Mouse (Mus musculus) megakaryocyte, adult 5-6 weeks (primary cell): ENCODE data around the gene Minar1. TPM values are rescaled to one million over a fixed set of nuclear protein-coding genes. Genes with fewer than 3 reads are reported as not detected.
A peak's percentile ranks its signal among the peaks of the same experiment; 100 is the strongest.

Experiments
- ATAC-seq: 2 replicates; pipeline ENCODE4 v1.8.0; 2016; ENCODE audit warnings: mild to moderate bottlenecking, inconsistent platforms; ENCODE audit not compliant: poor library complexity, severe bottlenecking
- total RNA-seq, 2 experiments: library from RNA; stranded (forward) in 1 of 2; stranded (reverse) in 1 of 2; fragments of 153-499, 151-499 nt in 1 of 2; fragments of 221-1000, 200-1000 nt in 1 of 2; gene quantifications; 2 replicates each; pipeline versions ENCODE4 v1.2.3 to v1.2.4; 2015 to 2017

Minar1 gene
- total RNA-seq (2015) (not detected in 2 replicates), total RNA-seq (2017) (not detected in 2 replicates)

DNA sequence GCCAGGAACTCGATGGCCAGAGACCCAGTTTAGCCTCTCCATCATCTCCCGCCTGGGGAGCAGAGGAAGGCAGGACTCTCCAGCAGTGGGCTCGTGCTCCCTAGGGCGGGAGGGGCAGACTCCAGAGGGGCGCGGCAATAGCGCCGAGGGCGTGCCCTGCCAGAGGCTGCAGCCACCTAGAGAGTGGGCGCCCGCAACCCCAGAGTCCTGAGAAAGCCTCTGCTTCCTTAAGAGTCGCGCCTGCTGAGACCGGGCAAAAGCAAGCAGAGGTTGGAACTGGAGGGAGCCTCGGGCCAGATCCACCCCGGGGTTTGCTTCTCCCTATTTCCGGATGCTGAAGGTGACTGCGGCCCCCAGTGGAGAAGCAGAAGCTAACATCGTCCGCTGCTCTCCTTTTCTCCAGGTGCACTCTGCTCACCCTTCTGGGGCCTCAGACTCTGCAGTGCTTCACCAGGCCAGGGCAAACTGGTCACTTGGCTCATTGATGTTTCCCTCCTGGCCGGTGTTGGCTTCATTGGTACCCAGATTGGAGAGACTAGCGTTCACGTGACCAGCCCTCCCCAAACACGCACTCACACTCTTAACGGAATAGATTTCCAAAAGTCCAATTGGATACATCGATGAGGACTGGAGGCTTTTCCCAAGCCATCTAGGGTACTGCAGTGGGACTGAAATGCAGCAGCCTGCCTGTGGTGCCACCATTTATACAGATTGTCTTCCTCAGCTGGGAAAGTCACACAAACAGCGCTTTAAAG lies at the start of gene Minar1:
Gene Minar1 (minus strand): TSS at position 120 of the 755 bp plus-strand sequence.
- peak; percentile 41; the same call in 1 of the 2 replicates for ATAC-seq

DNA sequence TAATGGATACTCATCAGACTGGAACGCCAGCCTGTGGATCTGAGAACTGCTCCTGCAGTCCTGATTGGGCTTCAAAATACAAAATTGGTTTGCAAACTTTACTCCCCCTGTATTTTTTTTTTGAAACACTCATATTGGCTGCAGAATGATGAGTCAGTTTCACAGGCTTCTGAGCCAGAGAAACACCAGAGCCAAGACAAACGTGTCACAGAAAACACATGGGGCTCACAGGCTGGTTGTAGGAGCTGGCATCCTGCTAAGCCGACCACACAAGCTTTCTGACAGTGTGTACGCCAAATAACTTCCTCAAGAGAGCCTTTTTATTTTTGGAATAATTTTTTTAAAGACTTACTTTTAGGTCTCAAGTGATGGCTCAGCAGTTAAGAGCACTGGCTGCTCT lies 47.0 kb upstream of the Minar1 start:
- no peak for ATAC-seq

DNA sequence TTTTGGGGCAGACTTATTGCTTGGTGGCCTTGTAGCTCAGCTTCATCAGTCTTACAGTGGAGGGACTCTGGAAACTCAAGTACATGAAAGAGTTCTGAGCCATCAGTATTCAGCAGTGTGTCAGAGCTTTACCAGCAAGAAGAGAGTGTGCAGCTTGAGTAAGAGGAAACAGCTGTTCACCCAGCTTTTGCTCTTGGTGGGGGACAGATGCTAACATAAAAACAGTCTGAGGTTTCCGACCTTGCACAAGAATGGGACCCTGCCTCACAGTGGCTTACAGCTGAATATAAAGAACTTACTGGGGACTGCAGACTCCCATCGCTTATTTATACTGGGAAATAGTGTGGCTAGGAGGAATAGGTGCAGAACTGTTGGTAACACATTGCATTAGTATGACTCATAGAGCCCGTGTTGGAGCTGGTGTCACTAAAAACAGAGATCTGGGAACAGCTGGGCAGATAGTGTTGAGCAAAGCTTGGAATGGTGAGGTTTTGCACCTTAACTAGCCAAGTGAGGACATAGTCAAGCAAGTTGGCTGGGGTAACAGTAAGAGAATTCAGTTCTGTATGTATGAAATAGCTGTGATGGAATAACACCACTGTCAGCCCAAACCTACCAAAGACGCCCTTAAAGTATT lies 44.5 kb upstream of the Minar1 start:
- ATAC-seq, result peak; percentile 30

DNA sequence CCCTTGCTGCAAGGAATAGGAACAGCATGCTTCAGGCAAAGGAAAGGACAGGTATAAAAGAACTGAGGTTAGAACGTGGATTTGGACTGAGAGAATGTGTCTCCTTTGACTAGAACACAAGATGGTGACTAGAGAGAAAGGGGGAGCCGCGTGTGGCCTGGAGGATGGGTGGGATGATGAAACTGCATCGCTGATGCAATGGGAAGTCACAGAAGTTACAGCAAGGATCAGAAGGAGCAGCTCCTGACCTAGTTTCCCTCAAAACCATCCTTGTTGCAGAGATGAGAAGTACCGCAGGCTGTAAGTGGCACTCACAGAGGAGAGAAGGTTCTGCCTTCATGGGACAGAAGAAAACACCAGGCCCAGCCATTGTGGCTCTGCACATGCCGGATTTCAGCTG lies 28.0 kb upstream of the Minar1 start:
- ATAC-seq, result peak; percentile 88

DNA sequence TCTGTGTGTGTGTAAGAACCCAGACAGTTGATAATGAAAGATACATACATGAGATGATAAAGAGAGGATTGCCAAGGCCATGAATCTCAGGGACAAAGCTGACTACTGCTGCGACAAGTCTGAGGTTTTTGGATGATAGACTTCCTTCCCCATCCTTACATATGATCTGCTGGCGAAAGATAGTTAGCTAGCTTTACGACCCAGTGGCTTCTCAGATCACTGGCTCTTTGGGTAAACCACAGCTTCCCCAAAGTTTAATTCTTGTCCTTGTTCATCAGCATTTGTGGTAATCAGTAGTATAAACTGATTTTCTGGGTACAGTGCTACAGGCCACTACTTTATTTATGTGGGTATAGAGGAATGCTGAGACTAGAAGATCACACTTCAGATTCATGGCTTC lies 14.5 kb upstream of the Minar1 start:
- peak; percentile 45 for ATAC-seq

DNA sequence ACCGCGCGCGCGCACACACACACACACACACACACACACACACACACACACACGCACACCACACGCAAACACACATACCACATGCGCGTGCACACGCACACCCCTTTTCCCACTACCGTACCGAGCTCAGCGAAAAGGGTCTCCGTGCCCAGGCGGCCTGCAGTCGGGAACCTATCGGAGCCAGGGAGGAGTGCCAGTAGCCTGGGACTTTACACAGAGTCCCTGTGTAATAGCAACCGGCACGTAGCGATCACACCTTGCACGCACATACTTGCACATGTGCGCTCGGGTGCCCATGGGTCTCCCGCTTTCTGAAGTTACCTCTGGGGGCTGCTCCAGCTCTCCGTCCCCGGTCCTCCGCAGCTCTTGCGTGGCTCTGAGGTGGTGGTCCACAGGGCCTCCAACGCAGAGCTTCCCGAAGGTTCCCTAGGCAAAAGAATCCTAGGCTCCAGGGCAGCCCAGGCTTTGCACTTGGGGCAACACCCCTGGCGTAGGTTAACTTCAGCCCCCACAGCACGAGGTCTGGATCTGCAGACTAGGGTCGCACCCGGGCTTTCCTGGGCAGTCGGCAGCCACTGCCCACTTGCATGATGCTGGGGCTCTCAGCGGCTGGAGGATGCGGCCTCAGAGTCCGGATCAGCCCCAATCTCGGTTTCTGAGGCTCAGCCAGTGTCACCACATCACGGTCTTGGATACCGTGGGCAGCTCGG lies 474 bp downstream of the Minar1 start:
- ATAC-seq, result no peak

DNA sequence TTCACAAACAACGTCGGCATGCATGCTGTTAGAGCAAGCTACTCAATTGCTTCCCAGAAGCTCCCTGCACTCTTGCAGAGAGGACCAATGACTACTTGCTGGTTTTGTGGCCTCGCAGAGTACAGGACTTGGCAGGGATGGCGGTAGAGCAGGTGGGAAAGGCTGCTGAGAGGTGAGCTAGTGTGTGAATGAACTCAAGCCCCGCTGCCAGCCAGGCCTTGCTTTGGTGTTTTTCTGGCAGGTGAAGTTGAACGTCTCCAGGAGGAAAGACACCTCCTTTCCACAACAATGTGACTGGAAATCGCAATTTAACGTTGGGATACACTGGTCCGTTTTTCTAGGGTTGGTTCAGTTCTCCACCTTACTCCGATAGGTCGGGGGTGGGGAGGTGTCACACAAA lies 1.2 kb downstream of the Minar1 start:
- no peak for ATAC-seq

DNA sequence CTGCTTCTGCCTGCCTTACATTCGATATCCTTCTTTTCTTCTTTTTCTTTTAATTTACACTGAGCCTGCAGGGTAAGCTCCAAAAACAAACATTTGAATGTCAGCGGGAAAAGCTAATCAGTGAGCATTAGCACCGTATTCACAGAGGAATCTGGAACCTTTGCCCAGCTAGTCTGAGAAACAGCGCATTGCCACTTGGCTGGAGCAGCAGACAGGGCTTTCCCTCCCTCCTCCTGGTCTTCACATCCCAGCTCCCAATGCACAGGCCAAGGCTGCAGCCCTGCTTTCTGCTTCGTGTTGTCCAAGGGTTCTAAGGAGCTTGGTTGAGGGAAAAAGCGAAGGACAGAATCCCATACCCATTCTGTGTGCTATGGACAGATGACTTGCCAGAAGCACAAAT lies 2.6 kb downstream of the Minar1 start:
- no peak for ATAC-seq

DNA sequence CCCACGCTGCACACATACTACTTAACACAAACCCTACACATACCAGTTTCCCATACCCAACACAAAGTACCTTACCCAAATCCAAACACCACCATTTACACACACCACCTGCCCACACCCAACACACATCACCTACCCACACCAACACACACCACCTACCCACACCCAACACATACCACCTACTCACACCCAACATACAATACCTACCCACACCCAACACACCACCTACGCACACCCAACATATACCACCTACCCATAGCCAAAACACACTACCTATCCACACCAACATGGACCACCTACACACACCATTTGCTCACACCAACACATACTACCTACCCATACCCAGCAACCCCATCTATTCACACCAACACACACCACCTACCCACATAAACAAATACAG lies 6.0 kb downstream of the Minar1 start:
- no peak for ATAC-seq

DNA sequence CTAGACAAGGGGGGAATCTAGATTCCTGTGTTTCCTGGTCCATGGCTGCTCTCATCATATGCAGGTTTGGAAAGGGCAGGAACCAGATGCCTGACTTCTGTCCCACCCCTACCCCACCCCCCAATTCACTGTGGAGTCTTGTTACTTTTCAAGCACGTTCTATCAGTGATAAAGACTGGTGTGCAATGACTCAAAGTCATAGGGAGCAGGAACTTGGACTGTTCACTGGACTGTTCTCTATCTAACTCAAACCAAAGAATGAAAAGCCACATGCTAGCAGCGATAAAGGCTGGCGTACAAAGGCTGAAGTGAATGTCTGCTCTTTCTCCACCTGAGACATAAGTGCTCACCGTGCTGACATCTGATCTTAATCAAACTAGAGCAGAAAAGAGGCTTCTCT lies 12.3 kb downstream of the Minar1 start:
- ATAC-seq, result no peak

DNA sequence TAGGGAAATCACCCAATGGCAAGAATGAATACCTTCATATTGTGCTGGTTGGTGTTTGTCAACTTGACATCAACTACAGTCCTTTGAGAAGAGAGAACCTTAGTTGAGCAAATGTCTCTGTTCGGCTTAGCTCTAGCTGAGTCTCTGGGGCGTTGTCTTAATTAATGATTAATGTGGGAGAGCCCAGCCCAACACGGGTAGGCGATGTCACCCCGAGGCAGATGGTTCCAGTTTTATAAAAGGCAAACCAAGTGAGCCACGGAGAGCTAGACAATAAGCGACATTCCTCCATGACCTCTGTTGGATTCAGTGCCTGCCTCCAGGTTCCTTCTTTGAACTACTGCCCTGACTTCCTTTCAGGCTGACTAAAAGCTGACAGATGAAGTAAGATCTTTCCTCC lies 15.6 kb downstream of the Minar1 start:
- ATAC-seq, result no peak

DNA sequence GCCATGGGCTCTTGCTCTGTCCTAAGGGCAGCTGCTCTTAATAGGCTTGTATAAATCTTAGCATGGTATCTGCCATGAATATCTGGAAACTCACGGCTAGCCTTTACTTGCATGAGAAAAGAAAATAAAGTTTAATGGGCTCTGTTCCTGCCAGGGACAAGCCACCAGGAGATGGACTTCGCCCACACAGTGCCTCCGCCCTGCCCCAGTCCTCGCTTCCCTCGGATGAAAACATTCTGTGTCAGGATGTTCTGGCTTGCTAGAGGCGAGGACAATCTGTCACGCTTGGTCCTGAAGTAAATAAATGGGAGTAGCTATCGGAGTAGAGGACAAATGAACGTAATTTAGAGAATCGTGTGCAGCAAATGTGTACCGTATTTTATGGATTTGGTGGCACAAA lies 16.7 kb downstream of the Minar1 start:
- ATAC-seq, result no peak

DNA sequence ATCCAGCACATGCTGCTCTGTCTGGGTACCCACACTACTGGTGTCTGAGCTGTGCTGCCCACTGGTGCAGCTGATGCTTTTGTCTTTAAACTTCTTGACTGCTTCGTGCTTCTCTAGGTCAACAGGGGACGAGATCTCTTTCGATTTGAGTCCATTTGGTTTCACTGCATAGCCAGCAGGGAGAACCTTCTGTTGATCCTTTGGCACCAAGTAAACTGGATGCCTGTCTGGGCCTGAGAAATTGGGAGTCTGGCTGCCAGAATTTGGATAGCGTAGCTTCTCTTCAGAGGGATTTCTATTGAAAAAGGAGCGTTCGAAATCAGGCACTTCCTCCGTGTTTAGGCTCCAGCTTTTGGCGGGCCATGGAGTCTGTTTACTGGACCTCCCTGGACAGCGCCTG lies 21.0 kb downstream of the Minar1 start:
- ATAC-seq, result no peak

DNA sequence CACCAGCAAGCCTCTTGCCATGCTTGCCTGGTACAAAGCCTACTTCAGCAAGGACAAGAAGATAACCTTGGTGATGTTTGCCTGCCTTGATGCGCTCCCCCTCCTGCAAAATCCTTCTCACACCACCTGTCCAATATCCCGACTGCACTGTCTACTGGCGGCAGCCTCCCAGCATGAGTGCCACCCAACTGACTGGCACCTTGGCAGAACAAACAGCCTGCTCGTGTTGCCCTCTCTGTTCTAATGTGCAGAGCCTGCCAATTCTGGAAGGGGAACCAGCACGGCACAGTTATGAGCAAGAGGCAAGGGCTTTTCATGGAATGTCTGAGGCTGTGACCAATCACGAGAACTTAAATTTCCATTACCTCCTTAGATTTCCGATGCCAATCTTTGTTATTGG lies 22.2 kb downstream of the Minar1 start:
- ATAC-seq, result no peak

DNA sequence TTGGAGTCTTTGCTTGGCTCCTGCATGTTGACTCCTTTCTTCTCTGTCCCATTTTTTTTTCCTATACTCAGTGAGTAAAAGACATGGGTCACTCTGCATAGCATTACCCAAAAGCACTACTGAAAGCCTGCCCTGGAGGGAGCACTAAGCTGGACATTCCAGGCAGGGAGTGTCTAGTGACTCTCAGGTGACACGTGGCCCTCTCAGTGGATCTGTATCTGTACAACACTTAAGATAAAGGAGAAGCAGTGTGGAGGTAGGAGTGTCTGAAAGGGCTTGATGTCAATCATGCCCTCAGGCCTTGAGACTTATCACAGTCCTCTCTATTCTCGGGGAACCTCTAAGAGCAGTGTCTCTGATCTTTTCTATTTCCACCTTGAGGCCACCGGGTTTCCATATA lies 25.9 kb downstream of the Minar1 start:
- no peak for ATAC-seq

DNA sequence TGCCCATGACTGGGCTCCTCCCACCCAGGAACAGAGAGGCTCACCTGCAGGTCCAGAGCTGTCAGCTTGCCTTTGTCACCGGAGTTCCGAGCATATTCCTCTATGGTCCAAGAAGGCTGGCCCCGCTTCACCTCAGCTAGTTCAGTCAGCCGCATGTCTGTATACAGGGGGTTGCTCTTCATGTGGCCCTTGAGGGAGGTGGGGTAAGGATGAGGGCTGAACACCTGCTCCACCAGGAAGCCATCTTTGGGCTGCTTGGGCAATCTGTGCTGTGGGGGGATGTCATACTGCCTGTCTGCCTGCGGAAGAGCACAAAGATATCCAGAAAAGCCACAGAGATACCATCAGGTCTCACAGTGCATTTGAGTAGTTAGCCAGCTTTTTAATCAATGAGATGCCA lies 26.5 kb downstream of the Minar1 start:
- no peak for ATAC-seq

DNA sequence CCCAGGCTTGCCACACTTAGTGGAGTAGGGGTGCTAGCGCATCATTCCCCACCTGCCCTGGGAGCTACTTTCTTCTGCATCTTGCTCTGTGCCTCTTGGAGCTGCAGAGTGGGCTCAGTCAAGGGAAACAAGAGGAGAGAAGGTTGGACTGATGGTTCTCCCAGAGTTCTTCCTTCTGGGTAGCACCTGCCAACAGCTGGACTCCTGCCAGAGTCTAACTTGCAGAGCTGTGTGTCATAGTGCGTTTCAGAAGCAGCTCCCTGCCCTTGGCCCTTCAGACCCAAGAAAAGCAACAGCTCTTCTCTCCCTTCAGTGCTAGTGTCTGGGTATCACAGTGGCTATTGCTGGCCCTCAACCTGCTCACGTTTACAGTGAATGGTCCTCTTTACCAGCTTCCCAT lies 30.5 kb downstream of the Minar1 start:
- no peak for ATAC-seq

DNA sequence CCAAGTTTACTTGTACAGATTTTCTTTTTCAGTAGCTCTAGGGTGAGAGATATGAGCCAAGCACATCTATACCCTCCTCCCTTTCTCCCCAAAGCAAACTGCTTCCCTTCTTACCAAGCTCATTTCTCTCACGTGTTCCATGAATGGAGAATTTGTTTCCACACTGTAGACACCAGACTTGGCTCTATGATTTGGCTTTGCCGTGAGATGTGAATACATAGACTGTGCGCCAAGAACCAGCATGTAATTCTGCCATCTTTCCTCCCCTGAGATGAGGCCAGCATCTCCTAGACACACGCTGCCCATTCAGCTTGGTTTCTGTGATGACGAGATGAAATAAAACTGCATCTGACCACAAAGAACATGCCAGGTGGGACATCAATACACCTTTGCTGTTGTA lies 44.5 kb downstream of the Minar1 start:
- ATAC-seq, result no peak

DNA sequence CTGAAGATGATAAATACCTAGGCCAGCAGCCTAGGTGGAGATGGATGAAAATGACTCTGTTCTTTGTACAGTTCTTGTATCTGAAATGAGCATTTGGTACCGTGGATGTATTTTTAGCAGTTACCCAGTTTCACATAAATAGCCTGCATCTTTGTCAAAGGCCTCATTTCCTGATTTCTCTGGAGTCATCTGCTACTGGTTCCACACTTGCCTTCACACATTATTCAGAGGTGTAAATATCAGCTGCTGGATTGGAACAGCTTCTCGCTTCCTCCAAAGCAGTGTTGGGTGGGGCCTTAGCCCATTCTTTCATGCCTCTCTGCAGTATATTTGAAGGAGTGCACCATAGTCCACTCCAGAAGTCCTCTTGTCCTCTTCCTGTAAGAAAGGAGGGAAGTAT lies 70.3 kb downstream of the Minar1 start:
- ATAC-seq, result no peak
